Mouse (Mus musculus): ENCODE data around the gene Orm2. TPM values are rescaled to one million over a fixed set of nuclear protein-coding genes. Genes with fewer than 3 reads are reported as not detected.

The Orm2 gene
- polyA plus RNA-seq, 1 experiment, result not detected

GRCm38 (mm10) chr4:63368577-63368976 lies 6.3 kb downstream of the Orm2 start:
- H3K4me1 ChIP-seq (ENCODE audit: control insufficient read depth, insufficient read depth, low read length), result no peaks in the 10 kb centered on the region; the same call in 1 of the 2 replicates
- WGBS, result 33% methylated on average over 4 of the region's 4 CpGs

GRCm38 (mm10) chr4:63370897-63371296 lies 8.6 kb downstream of the Orm2 start:
- WGBS, result 82% methylated on average over 7 of the region's 7 CpGs
- H3K27ac ChIP-seq (ENCODE audit: control insufficient read depth, insufficient read depth, low read depth, low read length, poor library complexity), result no peak overlapping the region
- peaks cover 4% of the 10 kb centered on the region; the same call in 1 of the 2 replicates for H3K4me1 ChIP-seq (ENCODE audit: control insufficient read depth, insufficient read depth, low read length)
- no peak for TF ChIP-seq CTCF (IDR thresholded peaks at IDR 0.05; ENCODE audit: control insufficient read depth, insufficient read depth, low read length)
- TF ChIP-seq POLR2A (IDR thresholded peaks at IDR 0.05; ENCODE audit: borderline replicate concordance, control insufficient read depth, low read depth, low read length), result no peak
- no peak overlapping the region for H3K4me3 ChIP-seq (replicated peaks; ENCODE audit: control insufficient read depth, low read depth, low read length)

More at GRCm38 (mm10) chr4:63368577-63368976, 6.3 kb downstream of the Orm2 start:
- TF ChIP-seq POLR2A (IDR thresholded peaks at IDR 0.05; ENCODE audit: borderline replicate concordance, control insufficient read depth, low read depth, low read length) (no peak), CTCF (IDR thresholded peaks at IDR 0.05; ENCODE audit: control insufficient read depth, insufficient read depth, low read length) (peak; percentile 100)
- no peak overlapping the region for H3K27ac ChIP-seq (ENCODE audit: control insufficient read depth, insufficient read depth, low read depth, low read length, poor library complexity)
- H3K4me3 ChIP-seq (replicated peaks; ENCODE audit: control insufficient read depth, low read depth, low read length), result no peak overlapping the region

GRCm38 (mm10) chr4:63371890-63372289 lies 9.6 kb downstream of the Orm2 start:
- Histone ChIP-seq H3K27ac (ENCODE audit: control insufficient read depth, insufficient read depth, low read depth, low read length, poor library complexity) (no peak overlapping the region), H3K4me3 (replicated peaks; ENCODE audit: control insufficient read depth, low read depth, low read length) (no peak overlapping the region), H3K4me1 (ENCODE audit: control insufficient read depth, insufficient read depth, low read length) (peaks cover 4% of the 10 kb centered on the region; the same call in 1 of the 2 replicates)
- TF ChIP-seq POLR2A (IDR thresholded peaks at IDR 0.05; ENCODE audit: borderline replicate concordance, control insufficient read depth, low read depth, low read length) (no peak), CTCF (IDR thresholded peaks at IDR 0.05; ENCODE audit: control insufficient read depth, insufficient read depth, low read length) (peak; percentile 73)
- whole genome bisulfite sequencing, result 29% methylated on average over 3 of the region's 3 CpGs

GRCm38 (mm10) chr4:63373404-63373803 lies 11.2 kb downstream of the Orm2 start:
- TF ChIP-seq CTCF (IDR thresholded peaks at IDR 0.05; ENCODE audit: control insufficient read depth, insufficient read depth, low read length), result no peak
- no peak for TF ChIP-seq POLR2A (IDR thresholded peaks at IDR 0.05; ENCODE audit: borderline replicate concordance, control insufficient read depth, low read depth, low read length)
- Histone ChIP-seq H3K4me1 (ENCODE audit: control insufficient read depth, insufficient read depth, low read length) (peaks cover 4% of the 10 kb centered on the region; the same call in 1 of the 2 replicates), H3K27ac (ENCODE audit: control insufficient read depth, insufficient read depth, low read depth, low read length, poor library complexity) (peak overlapping the region; percentile 69), H3K4me3 (replicated peaks; ENCODE audit: control insufficient read depth, low read depth, low read length) (no peak overlapping the region)
- 66% methylated on average over 8 of the region's 8 CpGs for WGBS

- TF ChIP-seq POLR2A (IDR thresholded peaks at IDR 0.05; ENCODE audit: borderline replicate concordance, control insufficient read depth, low read depth, low read length) (peak; percentile 47; the same call in 1 of the 2 replicates), CTCF (IDR thresholded peaks at IDR 0.05; ENCODE audit: control insufficient read depth, insufficient read depth, low read length) (no peak)
- 56% methylated on average over 12 of the region's 12 CpGs for WGBS
- peaks cover 4% of the 10 kb centered on the region; the same call in 1 of the 2 replicates for H3K4me1 ChIP-seq (ENCODE audit: control insufficient read depth, insufficient read depth, low read length)
- no peak overlapping the region for H3K4me3 ChIP-seq (replicated peaks; ENCODE audit: control insufficient read depth, low read depth, low read length)
- peak overlapping the region; percentile 89 for H3K27ac ChIP-seq (ENCODE audit: control insufficient read depth, insufficient read depth, low read depth, low read length, poor library complexity)
These were observed 12.1 kb downstream of the Orm2 start for GRCm38 (mm10) chr4:63374331-63374730.

- Histone ChIP-seq H3K4me1 (ENCODE audit: control insufficient read depth, insufficient read depth, low read length) (peaks cover 4% of the 10 kb centered on the region; the same call in 1 of the 2 replicates), H3K27ac (ENCODE audit: control insufficient read depth, insufficient read depth, low read depth, low read length, poor library complexity) (peak overlapping the region; percentile 89), H3K4me3 (replicated peaks; ENCODE audit: control insufficient read depth, low read depth, low read length) (no peak overlapping the region)
- no peak for TF ChIP-seq POLR2A (IDR thresholded peaks at IDR 0.05; ENCODE audit: borderline replicate concordance, control insufficient read depth, low read depth, low read length)
- TF ChIP-seq CTCF (IDR thresholded peaks at IDR 0.05; ENCODE audit: control insufficient read depth, insufficient read depth, low read length), result no peak
- WGBS, result 93% methylated on average over 1 of the region's 1 CpGs
These were observed 13.1 kb downstream of the Orm2 start for GRCm38 (mm10) chr4:63375367-63375766.

- Histone ChIP-seq H3K4me3 (replicated peaks; ENCODE audit: control insufficient read depth, low read depth, low read length) (no peak overlapping the region), H3K27ac (ENCODE audit: control insufficient read depth, insufficient read depth, low read depth, low read length, poor library complexity) (no peak overlapping the region), H3K4me1 (ENCODE audit: control insufficient read depth, insufficient read depth, low read length) (peaks cover 4% of the 10 kb centered on the region)
- TF ChIP-seq CTCF (IDR thresholded peaks at IDR 0.05; ENCODE audit: control insufficient read depth, insufficient read depth, low read length) (peak; percentile 38; the same call in 1 of the 2 replicates), POLR2A (IDR thresholded peaks at IDR 0.05; ENCODE audit: borderline replicate concordance, control insufficient read depth, low read depth, low read length) (no peak)
- 70% methylated on average over 7 of the region's 7 CpGs for WGBS
These were observed 15.2 kb downstream of the Orm2 start for GRCm38 (mm10) chr4:63377483-63377882.

GRCm38 (mm10) chr4:63382676-63383369 lies 20.6 kb downstream of the Orm2 start:
- no peak overlapping the region for H3K4me3 ChIP-seq (replicated peaks; ENCODE audit: control insufficient read depth, low read depth, low read length)
- peak overlapping the region; percentile 38 for H3K27ac ChIP-seq (ENCODE audit: control insufficient read depth, insufficient read depth, low read depth, low read length, poor library complexity)
- peaks cover 11% of the 10 kb centered on the region for H3K4me1 ChIP-seq (ENCODE audit: control insufficient read depth, insufficient read depth, low read length)
- WGBS, result 66% methylated on average over 4 of the region's 4 CpGs
- no peak for TF ChIP-seq CTCF (IDR thresholded peaks at IDR 0.05; ENCODE audit: control insufficient read depth, insufficient read depth, low read length)
- no peak for TF ChIP-seq POLR2A (IDR thresholded peaks at IDR 0.05; ENCODE audit: borderline replicate concordance, control insufficient read depth, low read depth, low read length)

Measured in bone marrow, adult 2 months (tissue).